Mouse (Mus musculus): ENCODE measurements around the gene Dhx35. TPM values are rescaled to one million over a fixed set of nuclear protein-coding genes. Genes with fewer than 3 reads are reported as not detected.
A peak's percentile ranks its signal among the peaks of the same experiment; 100 is the strongest.

Gene Dhx35
- 10.4 and 13.1 TPM in 2 replicates for polyA plus RNA-seq (2014; fragmentation: Nextera tagmentation; extraction: Ambion mirVana)

DNA sequence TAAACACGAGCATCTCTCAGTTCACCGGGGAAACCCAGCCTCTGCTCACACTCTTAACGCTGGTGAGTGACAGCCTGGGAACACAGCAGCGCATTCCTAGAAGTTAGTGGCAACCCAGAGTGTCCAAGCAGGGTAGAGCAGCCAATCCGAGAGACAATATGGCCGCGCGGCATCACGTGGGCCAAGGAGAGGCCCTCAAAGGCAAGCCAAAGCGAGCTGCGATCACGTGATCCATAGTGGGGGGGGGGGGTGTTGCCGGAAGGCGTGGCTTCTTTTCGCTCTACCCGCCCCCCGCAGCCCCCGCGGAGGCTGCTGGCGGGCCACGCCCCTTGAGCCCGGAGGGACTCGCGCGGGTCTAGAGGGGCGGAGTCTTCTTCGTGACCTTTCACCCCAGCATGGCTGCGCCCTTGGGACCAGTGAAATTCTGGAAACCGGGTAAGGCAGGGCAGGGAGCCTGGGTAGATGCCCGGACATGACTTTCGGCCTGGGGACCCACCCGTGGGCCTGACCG, at the start of gene Dhx35:
TSS of gene Dhx35 (plus strand) at position 314 of the 511 bp plus-strand sequence.
- under 1% methylated on average over 17 of the region's 33 CpGs for WGBS
- H3K4me1 ChIP-seq (ENCODE audit: control insufficient read depth, insufficient read depth, low read length): peaks cover 5% of the 10 kb centered on the region; the same call in 1 of the 2 replicates
- peak within 1 kb of the TSS; percentile 83 for H3K27ac ChIP-seq (replicated peaks; ENCODE audit: low read depth, low read length)
- DNase-seq (ENCODE audit: low spot score): peak; percentile 98
- H3K36me3 ChIP-seq (ENCODE audit: control insufficient read depth, insufficient read depth, low read length): no peaks in the 10 kb centered on the region
- H3K27me3 ChIP-seq (replicated peaks; ENCODE audit: control insufficient read depth, insufficient read depth, low read length): no peaks in the 10 kb centered on the region
- peak within 1 kb of the TSS; percentile 79 for H3K4me2 ChIP-seq (ENCODE audit: low read depth, low read length)
- H3K4me3 ChIP-seq (ENCODE audit: low read depth, low read length): peak within 1 kb of the TSS; percentile 76
- ATAC-seq (ENCODE audit: low read depth): peak; percentile 100
- H3K9me3 ChIP-seq (ENCODE audit: control insufficient read depth, low read length): no peaks in the 10 kb centered on the region
- peak within 1 kb of the TSS; percentile 73 for H3K9ac ChIP-seq (ENCODE audit: low read depth, low read length)

DNA sequence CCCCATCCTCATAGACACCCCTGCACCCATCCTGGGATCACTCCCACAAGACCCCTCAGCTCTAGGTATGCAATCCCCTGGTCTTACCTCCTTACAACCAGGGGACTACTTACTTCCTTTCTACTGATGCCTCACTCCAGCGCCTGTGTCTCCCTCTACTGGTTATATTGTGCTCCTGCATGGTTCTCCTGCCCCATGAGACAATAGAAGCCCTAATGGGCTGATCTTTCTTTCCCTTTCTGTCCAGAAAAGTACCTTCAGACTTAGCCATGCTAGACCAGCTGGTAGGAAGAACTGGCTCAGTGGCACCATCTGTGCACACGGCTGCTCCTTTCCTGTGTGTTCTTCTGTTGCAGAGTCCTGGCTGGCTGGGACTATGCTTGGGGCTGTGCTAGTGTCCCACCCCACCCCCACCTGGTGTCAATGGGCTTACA, 49.5 kb upstream of the Dhx35 start:
- H3K4me3 ChIP-seq (ENCODE audit: low read depth, low read length): no peak overlapping the region
- no peak overlapping the region for H3K9ac ChIP-seq (ENCODE audit: low read depth, low read length)
- ATAC-seq (ENCODE audit: low read depth) (peak; percentile 26; the same call in 1 of the 2 replicates), DNase-seq (ENCODE audit: low spot score) (peak; percentile 36)
- H3K27me3 ChIP-seq (replicated peaks; ENCODE audit: control insufficient read depth, insufficient read depth, low read length): no peaks in the 10 kb centered on the region
- no peaks in the 10 kb centered on the region for H3K4me1 ChIP-seq (ENCODE audit: control insufficient read depth, insufficient read depth, low read length)
- H3K36me3 ChIP-seq (ENCODE audit: control insufficient read depth, insufficient read depth, low read length): no peaks in the 10 kb centered on the region
- no peaks in the 10 kb centered on the region for H3K9me3 ChIP-seq (ENCODE audit: control insufficient read depth, low read length)
- H3K27ac ChIP-seq (replicated peaks; ENCODE audit: low read depth, low read length): no peak overlapping the region
- no peak overlapping the region for H3K4me2 ChIP-seq (ENCODE audit: low read depth, low read length)
- 7% methylated on average over 2 of the region's 2 CpGs for WGBS

DNA sequence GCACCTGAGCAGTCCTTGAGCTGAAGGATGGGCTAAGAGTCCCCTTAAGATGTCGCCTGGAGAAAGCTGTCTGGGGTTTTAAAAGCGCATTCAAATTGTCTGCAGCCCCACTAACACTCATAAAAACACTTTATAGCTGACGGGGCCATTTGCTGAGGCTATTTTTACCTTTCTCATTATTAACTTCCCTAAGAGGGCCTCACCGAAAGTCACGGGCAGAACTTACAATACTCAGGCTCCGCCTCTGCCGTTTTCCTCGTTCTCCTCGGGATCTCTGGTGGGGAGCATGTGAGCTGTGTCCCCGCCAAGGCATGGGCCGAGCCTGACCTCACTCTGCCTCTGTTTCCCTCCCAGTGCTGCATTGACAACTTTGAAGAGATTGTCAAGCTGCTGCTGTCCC, 48.4 kb upstream of the Dhx35 start:
- H3K27ac ChIP-seq (replicated peaks; ENCODE audit: low read depth, low read length): no peak overlapping the region
- 70% methylated on average over 11 of the region's 11 CpGs for WGBS

GRCm38 (mm10) chr2:158749366-158749765, 45.2 kb upstream of the Dhx35 start:
- H3K4me1 ChIP-seq (ENCODE audit: control insufficient read depth, insufficient read depth, low read length): no peaks in the 10 kb centered on the region
- no peak overlapping the region for H3K9ac ChIP-seq (ENCODE audit: low read depth, low read length)
- no peaks in the 10 kb centered on the region for H3K9me3 ChIP-seq (ENCODE audit: control insufficient read depth, low read length)
- H3K27me3 ChIP-seq (replicated peaks; ENCODE audit: control insufficient read depth, insufficient read depth, low read length): no peaks in the 10 kb centered on the region
- H3K4me2 ChIP-seq (ENCODE audit: low read depth, low read length): no peak overlapping the region
- ATAC-seq (ENCODE audit: low read depth) (no peak), DNase-seq (ENCODE audit: low spot score) (no peak)
- H3K36me3 ChIP-seq (ENCODE audit: control insufficient read depth, insufficient read depth, low read length): no peaks in the 10 kb centered on the region
- 89% methylated on average over 9 of the region's 9 CpGs for WGBS
- no peak overlapping the region for H3K27ac ChIP-seq (replicated peaks; ENCODE audit: low read depth, low read length)
- no peak overlapping the region for H3K4me3 ChIP-seq (ENCODE audit: low read depth, low read length)

More for the DNA sequence above, 48.4 kb upstream of the Dhx35 start:
- no peak for DNase-seq (ENCODE audit: low spot score)
- Histone ChIP-seq H3K4me2 (ENCODE audit: low read depth, low read length) (no peak overlapping the region), H3K27me3 (replicated peaks; ENCODE audit: control insufficient read depth, insufficient read depth, low read length) (no peaks in the 10 kb centered on the region), H3K9me3 (ENCODE audit: control insufficient read depth, low read length) (no peaks in the 10 kb centered on the region), H3K4me1 (ENCODE audit: control insufficient read depth, insufficient read depth, low read length) (no peaks in the 10 kb centered on the region), H3K4me3 (ENCODE audit: low read depth, low read length) (no peak overlapping the region), H3K9ac (ENCODE audit: low read depth, low read length) (no peak overlapping the region), H3K36me3 (ENCODE audit: control insufficient read depth, insufficient read depth, low read length) (no peaks in the 10 kb centered on the region)
- ATAC-seq (ENCODE audit: low read depth): no peak

DNA sequence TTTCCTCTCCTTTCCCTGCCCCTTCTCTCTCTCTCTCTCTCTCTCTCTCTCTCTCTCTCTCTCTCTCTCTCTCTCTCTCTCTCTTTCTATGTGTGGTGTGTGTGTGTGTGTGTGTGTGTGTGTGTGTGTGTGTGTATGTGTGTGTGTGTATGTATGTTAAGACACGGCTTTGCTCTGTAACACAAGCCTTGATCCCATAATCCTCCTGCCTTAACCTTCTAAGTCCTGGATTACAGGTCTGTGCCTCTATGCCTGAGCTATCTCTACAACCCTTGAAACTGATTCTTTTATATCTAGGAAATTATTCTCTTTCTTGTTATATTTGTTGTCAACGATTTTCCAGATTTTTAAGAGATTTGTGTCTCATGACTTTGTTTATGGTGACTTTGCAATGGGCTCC, 34.4 kb upstream of the Dhx35 start:
- 44% methylated on average over 2 of the region's 2 CpGs for WGBS
- H3K4me3 ChIP-seq (ENCODE audit: low read depth, low read length): no peak overlapping the region
- ATAC-seq (ENCODE audit: low read depth): no peak

DNA sequence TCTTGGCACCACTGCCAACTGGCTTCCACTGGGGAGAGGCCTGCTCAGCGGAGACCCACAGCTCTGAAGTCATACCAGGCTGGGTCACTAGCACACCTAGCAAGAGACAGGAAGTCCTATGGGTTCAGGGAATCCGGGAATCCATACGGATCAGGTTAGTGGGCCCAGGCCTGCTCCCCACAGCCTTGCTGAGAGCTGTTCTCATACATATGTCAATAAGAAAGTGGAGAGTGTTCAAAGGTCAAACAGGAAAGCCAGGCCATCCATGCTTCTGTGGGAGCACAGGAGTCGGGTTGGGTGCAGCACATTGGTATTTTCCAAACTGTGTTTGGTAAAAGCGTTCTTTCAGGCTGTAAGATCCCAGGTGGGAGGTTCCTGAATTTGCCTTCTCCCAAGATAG, 32.3 kb upstream of the Dhx35 start:
- H3K9ac ChIP-seq (ENCODE audit: low read depth, low read length): no peak overlapping the region
- H3K27me3 ChIP-seq (replicated peaks; ENCODE audit: control insufficient read depth, insufficient read depth, low read length): no peaks in the 10 kb centered on the region
- no peak overlapping the region for H3K4me2 ChIP-seq (ENCODE audit: low read depth, low read length)
- WGBS: 96% methylated on average over 5 of the region's 5 CpGs
- no peaks in the 10 kb centered on the region for H3K9me3 ChIP-seq (ENCODE audit: control insufficient read depth, low read length)
- ATAC-seq (ENCODE audit: low read depth) (no peak), DNase-seq (ENCODE audit: low spot score) (no peak)
- H3K36me3 ChIP-seq (ENCODE audit: control insufficient read depth, insufficient read depth, low read length): no peaks in the 10 kb centered on the region
- no peak overlapping the region for H3K27ac ChIP-seq (replicated peaks; ENCODE audit: low read depth, low read length)
- no peak overlapping the region for H3K4me3 ChIP-seq (ENCODE audit: low read depth, low read length)
- H3K4me1 ChIP-seq (ENCODE audit: control insufficient read depth, insufficient read depth, low read length): no peaks in the 10 kb centered on the region

More for the DNA sequence above, 34.4 kb upstream of the Dhx35 start:
- no peak overlapping the region for H3K4me2 ChIP-seq (ENCODE audit: low read depth, low read length)
- H3K27me3 ChIP-seq (replicated peaks; ENCODE audit: control insufficient read depth, insufficient read depth, low read length): no peaks in the 10 kb centered on the region
- H3K27ac ChIP-seq (replicated peaks; ENCODE audit: low read depth, low read length): no peak overlapping the region
- no peak for DNase-seq (ENCODE audit: low spot score)
- no peaks in the 10 kb centered on the region for H3K9me3 ChIP-seq (ENCODE audit: control insufficient read depth, low read length)
- H3K4me1 ChIP-seq (ENCODE audit: control insufficient read depth, insufficient read depth, low read length): no peaks in the 10 kb centered on the region
- H3K36me3 ChIP-seq (ENCODE audit: control insufficient read depth, insufficient read depth, low read length): no peaks in the 10 kb centered on the region
- no peak overlapping the region for H3K9ac ChIP-seq (ENCODE audit: low read depth, low read length)

DNA sequence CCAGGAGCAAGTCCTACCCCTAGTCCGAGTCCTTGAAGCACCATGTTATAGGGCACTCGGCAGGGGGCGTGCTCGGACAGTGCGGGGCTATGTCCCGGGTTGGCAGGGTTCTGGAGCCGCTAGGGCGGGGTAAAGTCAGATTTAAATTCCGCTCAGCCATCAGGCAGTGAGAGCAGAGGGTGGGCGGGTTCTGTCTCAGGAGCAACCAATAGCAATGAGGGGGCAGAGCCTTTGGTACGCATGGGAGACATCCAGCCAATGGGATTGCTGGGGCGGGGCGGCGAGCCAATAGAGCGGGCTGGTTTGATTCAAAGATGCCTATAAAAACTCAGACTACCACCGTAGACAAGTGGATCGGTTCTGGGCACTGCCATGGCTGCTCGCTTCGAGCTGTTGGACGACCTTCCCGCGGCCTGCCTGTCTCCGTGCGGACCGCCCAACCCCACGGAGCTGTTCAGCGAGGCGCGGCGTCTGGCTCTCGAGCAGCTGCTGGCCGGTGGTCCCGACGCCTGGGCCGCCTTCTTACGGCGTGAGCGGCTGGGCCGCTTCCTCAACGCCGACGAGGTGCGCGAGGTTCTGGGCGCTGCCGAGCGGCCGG, 26.8 kb upstream of the Dhx35 start, which contains the start of gene Fam83d:
TSS of gene Fam83d (plus strand) at position 352 of the 598 bp plus-strand sequence.
- peak within 1 kb of the TSS; percentile 73 for H3K4me3 ChIP-seq (ENCODE audit: low read depth, low read length)
- WGBS: 0% methylated on average over 35 of the region's 48 CpGs
- ATAC-seq (ENCODE audit: low read depth): peak; percentile 98
- H3K4me2 ChIP-seq (ENCODE audit: low read depth, low read length): peak within 1 kb of the TSS; percentile 97
- peaks cover 34% of the 10 kb centered on the region for H3K4me1 ChIP-seq (ENCODE audit: control insufficient read depth, insufficient read depth, low read length)
- peak; percentile 99 for DNase-seq (ENCODE audit: low spot score)
- H3K27me3 ChIP-seq (replicated peaks; ENCODE audit: control insufficient read depth, insufficient read depth, low read length): no peaks in the 10 kb centered on the region
- H3K9ac ChIP-seq (ENCODE audit: low read depth, low read length): peak within 1 kb of the TSS; percentile 75
- no peaks in the 10 kb centered on the region for H3K36me3 ChIP-seq (ENCODE audit: control insufficient read depth, insufficient read depth, low read length)
- peak within 1 kb of the TSS; percentile 77 for H3K27ac ChIP-seq (replicated peaks; ENCODE audit: low read depth, low read length)
- no peaks in the 10 kb centered on the region for H3K9me3 ChIP-seq (ENCODE audit: control insufficient read depth, low read length)

DNA sequence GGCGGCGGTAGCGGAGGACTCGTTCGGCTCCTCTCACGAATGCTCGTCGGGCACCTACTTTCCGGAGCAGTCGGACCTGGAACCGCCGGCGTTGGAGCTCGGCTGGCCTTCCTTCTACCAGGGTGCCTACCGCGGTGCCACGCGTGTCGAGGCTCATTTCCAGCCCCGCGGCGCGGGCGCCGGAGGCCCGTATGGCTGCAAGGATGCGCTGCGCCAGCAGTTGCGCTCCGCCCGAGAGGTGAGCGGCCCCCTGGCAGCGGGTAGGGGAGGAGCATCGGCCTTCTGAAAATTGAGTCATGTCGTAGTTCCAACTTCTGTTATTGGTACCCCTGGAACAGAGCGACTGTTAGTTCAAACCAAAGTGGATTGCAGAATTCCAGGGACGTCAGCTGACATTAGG, 26.3 kb upstream of the Dhx35 start:
- Histone ChIP-seq H3K27me3 (replicated peaks; ENCODE audit: control insufficient read depth, insufficient read depth, low read length) (no peaks in the 10 kb centered on the region), H3K4me1 (ENCODE audit: control insufficient read depth, insufficient read depth, low read length) (peaks cover 34% of the 10 kb centered on the region), H3K36me3 (ENCODE audit: control insufficient read depth, insufficient read depth, low read length) (no peaks in the 10 kb centered on the region), H3K27ac (replicated peaks; ENCODE audit: low read depth, low read length) (peak overlapping the region; percentile 77), H3K4me3 (ENCODE audit: low read depth, low read length) (peak overlapping the region; percentile 73), H3K4me2 (ENCODE audit: low read depth, low read length) (peak overlapping the region; percentile 97), H3K9ac (ENCODE audit: low read depth, low read length) (peak overlapping the region; percentile 75), H3K9me3 (ENCODE audit: control insufficient read depth, low read length) (no peaks in the 10 kb centered on the region)
- ATAC-seq (ENCODE audit: low read depth): no peak; the same call in 1 of the 2 replicates
- DNase-seq (ENCODE audit: low spot score): peak; percentile 58
- under 1% methylated on average over 28 of the region's 37 CpGs for WGBS

- H3K36me3 ChIP-seq (ENCODE audit: control insufficient read depth, insufficient read depth, low read length): 0 out of 2 replicates have a peak, but pooled peaks cover 4% of the 10 kb centered on the region
- no peak overlapping the region for H3K27ac ChIP-seq (replicated peaks; ENCODE audit: low read depth, low read length)
- no peak for DNase-seq (ENCODE audit: low spot score)
- H3K27me3 ChIP-seq (replicated peaks; ENCODE audit: control insufficient read depth, insufficient read depth, low read length): no peaks in the 10 kb centered on the region
- ATAC-seq (ENCODE audit: low read depth): no peak
- peak overlapping the region; percentile 97 for H3K4me2 ChIP-seq (ENCODE audit: low read depth, low read length)
- WGBS: 4% methylated on average over 5 of the region's 5 CpGs
- peak overlapping the region; percentile 75 for H3K9ac ChIP-seq (ENCODE audit: low read depth, low read length)
- H3K9me3 ChIP-seq (ENCODE audit: control insufficient read depth, low read length): no peaks in the 10 kb centered on the region
- H3K4me3 ChIP-seq (ENCODE audit: low read depth, low read length): peak overlapping the region; percentile 73
- H3K4me1 ChIP-seq (ENCODE audit: control insufficient read depth, insufficient read depth, low read length): peaks cover 34% of the 10 kb centered on the region
Observed at GRCm38 (mm10) chr2:158768771-158769170, 25.8 kb upstream of the Dhx35 start.
